Mouse (Mus musculus) cortical plate, adult 2 months (tissue): ENCODE data around the gene Plod1.

Source experiments
- CTCF ChIP-seq: fragments of 200-500 bp; IDR thresholded peaks from 2 replicates; pipeline ENCODE4 v1.5.1; 2011; ENCODE audit warnings: mild to moderate bottlenecking, control low read depth, low read length; ENCODE audit not compliant: insufficient read depth; ENCODE audit errors: extremely low read depth
- POLR2A ChIP-seq: fragments of 200-500 bp; IDR thresholded peaks from 2 replicates; pipeline ENCODE4 v1.6.1; 2011; ENCODE audit warnings: mild to moderate bottlenecking, low read length, control low read depth; ENCODE audit not compliant: insufficient read depth; ENCODE audit errors: extremely low read depth

- no peak for TF ChIP-seq CTCF
- no peak for TF ChIP-seq POLR2A
These were observed 32.2 kb upstream of the Plod1 start for GRCm38 (mm10) chr4:147968816-147969215.
